Mouse (Mus musculus) bone marrow, adult 2 months (tissue): ENCODE measurements around the gene Nf1.

Source experiments
- CTCF ChIP-seq: fragments of 200-500 bp; IDR thresholded peaks from 2 replicates; pipeline ENCODE4 v1.5.1; 2011; ENCODE audit warnings: low read length, control low read depth; ENCODE audit not compliant: control insufficient read depth, insufficient read depth
- POLR2A ChIP-seq: fragments of 200-500 bp; IDR thresholded peaks from 2 replicates; pipeline ENCODE4 v1.6.1; 2011; ENCODE audit warnings: low read depth, mild to moderate bottlenecking, control low read depth, low read length, borderline replicate concordance; ENCODE audit not compliant: control insufficient read depth

DNA sequence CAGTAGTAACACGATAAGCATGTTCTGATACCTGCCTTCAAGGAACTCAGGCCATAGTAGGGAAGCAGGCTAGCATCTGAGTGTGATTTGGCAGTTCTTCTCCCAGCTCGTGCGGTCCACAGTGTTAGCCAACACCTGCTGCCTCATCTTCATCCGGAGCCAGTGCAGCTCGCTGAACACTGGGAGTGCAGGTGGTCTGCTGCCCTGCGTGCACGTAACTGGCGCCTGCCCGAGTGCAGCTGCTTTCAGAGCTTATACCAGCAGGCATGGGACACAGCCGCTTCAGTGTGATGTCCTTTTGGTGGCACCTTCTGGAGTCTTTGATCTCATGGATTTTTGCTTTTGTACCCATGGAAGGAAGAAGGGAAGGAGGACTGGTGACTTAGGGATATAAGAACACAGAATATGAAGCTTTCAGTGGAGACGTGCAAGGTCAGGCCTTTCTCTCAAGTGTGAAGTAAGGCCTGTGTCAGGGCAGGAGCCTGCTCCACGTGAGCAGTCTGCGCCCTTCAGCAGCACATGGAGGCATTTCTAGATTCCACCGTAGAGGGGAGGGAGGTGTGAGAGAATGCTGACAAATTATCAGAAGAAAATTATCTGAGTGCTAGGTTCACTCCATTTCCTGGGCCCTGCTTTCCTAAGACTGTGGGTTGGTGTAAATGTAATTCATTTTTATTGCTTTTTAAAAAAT, 236.0 kb downstream of the Nf1 start:
- TF ChIP-seq CTCF: no peak
- no peak for TF ChIP-seq POLR2A
